Mouse (Mus musculus) myocyte (in vitro differentiated cells): ENCODE results near the gene Mnat1. TPM values are rescaled to one million over a fixed set of nuclear protein-coding genes. Genes with fewer than 3 reads are reported as not detected.
A peak's percentile ranks its signal among the peaks of the same experiment; 100 is the strongest.

Source experiments
- H3K27me3 ChIP-seq: one replicate; pipeline ENCODE4 v1.6.1; 2011; ENCODE audit not compliant: control insufficient read depth, insufficient read depth, insufficient read length
- H3K36me3 ChIP-seq: one replicate; pipeline ENCODE4 v1.6.1; 2011; ENCODE audit not compliant: control insufficient read depth, insufficient read depth
- H3K4me2 ChIP-seq: one replicate; pipeline ENCODE4 v1.6.1; 2011; ENCODE audit warnings: low read depth, control low read depth
- H3K4me3 ChIP-seq: one replicate; pipeline ENCODE4 v1.5.1; 2011; ENCODE audit warnings: mild to moderate bottlenecking, control low read depth, moderate library complexity
- H3K79me2 ChIP-seq: one replicate; pipeline ENCODE4 v1.6.1; 2011; ENCODE audit not compliant: control insufficient read depth, insufficient read depth
- H3ac ChIP-seq: one replicate; pipeline ENCODE4 v1.6.1; 2011; ENCODE audit not compliant: control insufficient read depth, insufficient read length
- CEBPB ChIP-seq: IDR thresholded peaks from 2 replicates; pipeline ENCODE4 v1.6.1; 2011; ENCODE audit warnings: mild to moderate bottlenecking, moderate library complexity; ENCODE audit not compliant: poor library complexity, insufficient read depth, severe bottlenecking
- E2F4 ChIP-seq: IDR thresholded peaks from one replicate; pipeline ENCODE4 v1.6.1; 2011; ENCODE audit warnings: mild to moderate bottlenecking, control low read depth, moderate library complexity; ENCODE audit not compliant: insufficient read depth
- MAX ChIP-seq: IDR thresholded peaks from one replicate; pipeline ENCODE4 v1.6.1; 2011; ENCODE audit warnings: low read depth, mild to moderate bottlenecking, control low read depth
- MYOD1 ChIP-seq, 3 experiments: IDR thresholded peaks; one replicate each; pipeline ENCODE4 v1.6.1; 2011; ENCODE audit warnings: control low read depth in 2 of 3, low read depth in 2 of 3, mild to moderate bottlenecking in 2 of 3, moderate library complexity in 1 of 3; ENCODE audit not compliant: insufficient read length in 2 of 3, control insufficient read depth in 1 of 3
- MYOG ChIP-seq, 3 experiments: IDR thresholded peaks; one replicate each; pipeline ENCODE4 v1.6.1; 2011; ENCODE audit warnings: control low read depth in 2 of 3, low read depth in 2 of 3, mild to moderate bottlenecking in 2 of 3; ENCODE audit not compliant: insufficient read length in 2 of 3, control insufficient read depth in 1 of 3, insufficient read depth in 1 of 3
- POLR2A ChIP-seq: IDR thresholded peaks from one replicate; pipeline ENCODE4 v1.6.1; 2011; ENCODE audit warnings: low read depth, mild to moderate bottlenecking, control low read depth, moderate library complexity; ENCODE audit not compliant: insufficient read length
- POLR2AphosphoS2 ChIP-seq: IDR thresholded peaks from one replicate; pipeline ENCODE4 v1.6.1; 2011; ENCODE audit warnings: low read depth, control low read depth; ENCODE audit not compliant: insufficient read length
- REST ChIP-seq: IDR thresholded peaks from one replicate; pipeline ENCODE4 v1.6.1; 2011; ENCODE audit warnings: mild to moderate bottlenecking, control low read depth, moderate library complexity; ENCODE audit not compliant: insufficient read depth, insufficient read length
- SRF ChIP-seq: IDR thresholded peaks from one replicate; pipeline ENCODE4 v1.6.1; 2011; ENCODE audit warnings: low read depth; ENCODE audit not compliant: control insufficient read depth, insufficient read length
- TCF12 ChIP-seq: IDR thresholded peaks from one replicate; pipeline ENCODE4 v1.6.1; 2011; ENCODE audit warnings: mild to moderate bottlenecking, control low read depth; ENCODE audit not compliant: poor library complexity, insufficient read depth, severe bottlenecking
- TCF3 ChIP-seq: IDR thresholded peaks from one replicate; pipeline ENCODE4 v1.6.1; 2011; ENCODE audit warnings: low read depth, control low read depth; ENCODE audit not compliant: insufficient read length
- USF1 ChIP-seq: IDR thresholded peaks from one replicate; pipeline ENCODE4 v1.6.1; 2011; ENCODE audit warnings: low read depth, mild to moderate bottlenecking, control low read depth, moderate library complexity
- polyA plus RNA-seq: library from polyadenylated mRNA; unstranded; fragments of >200 nt; fragmentation: generic; extraction: Trizol; gene quantifications from one replicate; pipeline ENCODE4 v1.2.1, GENCODE M21; 2012; ENCODE audit warnings: missing spikeins

Mnat1 gene
- polyA plus RNA-seq, 1 experiment = 30.4 TPM

DNA sequence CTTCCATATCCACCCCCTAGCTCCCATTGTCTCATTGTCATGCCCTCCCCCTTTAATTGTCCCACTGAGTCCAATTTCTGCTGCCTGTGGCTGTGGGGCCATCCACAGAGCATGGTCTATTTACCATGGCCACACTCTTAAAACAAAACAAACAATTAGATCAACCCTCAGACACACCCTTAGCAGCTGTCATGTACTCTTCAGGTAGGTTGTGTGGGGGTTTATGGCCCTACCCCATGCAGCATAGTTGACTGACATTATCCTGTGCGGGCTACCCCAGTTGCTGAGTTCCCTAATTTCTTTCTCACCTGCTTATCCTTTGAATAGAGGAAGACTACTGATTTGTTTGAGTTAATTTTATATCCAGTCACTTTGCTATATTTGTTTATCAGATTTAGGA, 136.8 kb downstream of the Mnat1 start:
- peaks cover 36% of the 10 kb centered on the region for H3K79me2 ChIP-seq
- H3K4me2 ChIP-seq = no peak overlapping the region
- H3K36me3 ChIP-seq = no peaks in the 10 kb centered on the region
- TF ChIP-seq TCF12 = no peak
- TF ChIP-seq E2F4 = no peak
- peak in 1 of 3 experiments; percentile 59 for TF ChIP-seq MYOD1 (IDR thresholded peaks at IDR 0.05; ENCODE audit: control insufficient read depth in 1 of 3, insufficient read length in 2 of 3, low read depth in 2 of 3)
- no peaks in the 10 kb centered on the region for H3K27me3 ChIP-seq
- H3K4me3 ChIP-seq = no peak overlapping the region
- no peak overlapping the region for H3ac ChIP-seq

DNA sequence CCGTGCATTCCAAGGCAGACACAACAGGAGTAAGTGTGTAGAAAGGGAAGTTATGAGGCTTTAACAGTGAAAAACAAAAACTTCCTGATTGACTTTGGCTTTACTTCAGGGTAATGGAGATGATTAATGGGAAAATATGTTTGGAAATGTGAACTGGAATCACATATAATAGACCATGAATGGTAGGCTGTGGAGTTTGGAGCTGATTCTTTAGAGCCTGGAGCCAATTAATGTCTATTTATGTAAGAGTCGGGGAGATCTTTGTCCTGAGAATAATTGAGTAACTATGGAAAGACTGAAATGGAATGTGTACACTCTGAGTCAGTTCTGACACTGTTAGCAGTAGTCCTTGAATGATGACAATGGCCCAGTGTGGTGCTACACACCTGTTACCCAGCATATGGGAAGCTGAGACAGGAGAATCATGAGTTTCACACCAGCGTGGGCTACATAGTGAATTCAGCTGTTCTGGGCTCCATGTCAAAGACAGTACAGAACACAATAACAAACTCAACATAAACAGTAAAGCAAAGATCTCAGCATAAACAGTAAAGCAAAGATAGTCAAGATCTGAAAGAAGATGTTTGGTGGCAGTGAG, 142.0 kb downstream of the Mnat1 start:
- no peak overlapping the region for H3K4me2 ChIP-seq
- H3K79me2 ChIP-seq = peaks cover 22% of the 10 kb centered on the region
- no peak overlapping the region for H3K4me3 ChIP-seq
- no peaks in the 10 kb centered on the region for H3K36me3 ChIP-seq
- no peaks in the 10 kb centered on the region for H3K27me3 ChIP-seq
- peak; percentile 2 to 91 (median 91) for TF ChIP-seq MYOD1 (IDR thresholded peaks at IDR 0.05; ENCODE audit: control insufficient read depth in 1 of 3, insufficient read length in 2 of 3, low read depth in 2 of 3)
- no peak for TF ChIP-seq MAX
- no peak for TF ChIP-seq USF1
- no peak for TF ChIP-seq POLR2AphosphoS2
- TF ChIP-seq SRF = no peak
- TF ChIP-seq MYOG (IDR thresholded peaks at IDR 0.05; ENCODE audit: control insufficient read depth in 1 of 3, insufficient read depth in 1 of 3, insufficient read length in 2 of 3, low read depth in 2 of 3) = peak; percentile 7 to 67 (median 10)
- TF ChIP-seq REST = no peak
- peak; percentile 13 for TF ChIP-seq TCF3
- no peak for TF ChIP-seq POLR2A
- TF ChIP-seq TCF12 = peak; percentile 25
- no peak for TF ChIP-seq E2F4
- no peak for TF ChIP-seq CEBPB
- no peak overlapping the region for H3ac ChIP-seq

DNA sequence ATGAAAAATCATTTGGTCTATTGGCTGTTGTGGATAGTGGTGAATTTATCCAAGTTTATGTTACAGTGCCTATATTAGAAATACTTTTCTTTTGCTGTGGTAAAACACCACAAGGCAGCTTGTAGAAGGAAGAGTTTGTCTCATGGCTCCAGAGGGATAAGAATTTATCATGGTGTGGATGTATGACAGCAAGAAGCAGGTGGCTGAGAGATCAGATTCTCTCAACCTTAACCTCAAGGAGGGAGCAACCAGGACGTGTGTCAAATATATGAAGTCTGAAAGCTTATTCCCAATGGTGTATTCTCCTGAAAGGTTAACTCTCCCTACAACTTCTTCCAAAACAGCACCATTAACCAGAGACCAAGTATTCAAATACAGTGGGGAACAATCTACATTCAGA, 143.1 kb downstream of the Mnat1 start:
- Histone ChIP-seq H3K4me3 (no peak overlapping the region), H3K79me2 (peaks cover 22% of the 10 kb centered on the region), H3K4me2 (no peak overlapping the region), H3K27me3 (no peaks in the 10 kb centered on the region), H3K36me3 (no peaks in the 10 kb centered on the region), H3ac (no peak overlapping the region)
- TF ChIP-seq MYOD1 (IDR thresholded peaks at IDR 0.05; ENCODE audit: control insufficient read depth in 1 of 3, insufficient read length in 2 of 3, low read depth in 2 of 3) (peak in 2 of 3 experiments; percentile 78 to 81), CEBPB (no peak)

DNA sequence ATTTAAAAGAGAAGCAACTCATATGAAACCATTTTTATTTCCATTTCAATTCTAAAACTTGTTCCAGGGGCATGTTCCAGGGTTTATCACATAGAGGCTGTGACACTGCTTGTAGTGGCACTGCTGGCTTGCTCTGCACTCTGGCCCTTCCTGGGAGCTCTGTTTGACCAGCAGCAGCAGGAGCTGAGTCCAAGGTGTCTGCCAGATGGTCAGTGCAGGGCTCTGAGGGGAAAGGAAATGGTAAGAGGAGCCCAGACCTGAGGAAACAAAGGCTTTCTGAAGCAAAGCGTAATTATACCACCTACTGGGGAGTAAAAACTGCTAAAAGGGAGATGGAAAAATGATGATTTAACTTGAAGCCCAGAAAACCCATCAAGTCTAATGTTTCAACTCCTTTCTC, 145.0 kb downstream of the Mnat1 start:
- no peak overlapping the region for H3K4me3 ChIP-seq
- TF ChIP-seq REST = no peak
- no peak for TF ChIP-seq MYOD1 (IDR thresholded peaks at IDR 0.05; ENCODE audit: control insufficient read depth in 1 of 3, insufficient read length in 2 of 3, low read depth in 2 of 3)
- TF ChIP-seq MAX = no peak
- TF ChIP-seq CEBPB = no peak
- no peak for TF ChIP-seq E2F4
- TF ChIP-seq SRF = no peak
- no peak for TF ChIP-seq MYOG (IDR thresholded peaks at IDR 0.05; ENCODE audit: control insufficient read depth in 1 of 3, insufficient read depth in 1 of 3, insufficient read length in 2 of 3, low read depth in 2 of 3)
- no peak for TF ChIP-seq USF1
- TF ChIP-seq TCF3 = no peak
- no peak for TF ChIP-seq POLR2AphosphoS2
- TF ChIP-seq TCF12 = no peak
- no peak for TF ChIP-seq POLR2A
- peaks cover 6% of the 10 kb centered on the region for H3K36me3 ChIP-seq
- H3K27me3 ChIP-seq = no peaks in the 10 kb centered on the region
- H3K4me2 ChIP-seq = no peak overlapping the region
- peaks cover 13% of the 10 kb centered on the region for H3K79me2 ChIP-seq
- H3ac ChIP-seq = no peak overlapping the region

DNA sequence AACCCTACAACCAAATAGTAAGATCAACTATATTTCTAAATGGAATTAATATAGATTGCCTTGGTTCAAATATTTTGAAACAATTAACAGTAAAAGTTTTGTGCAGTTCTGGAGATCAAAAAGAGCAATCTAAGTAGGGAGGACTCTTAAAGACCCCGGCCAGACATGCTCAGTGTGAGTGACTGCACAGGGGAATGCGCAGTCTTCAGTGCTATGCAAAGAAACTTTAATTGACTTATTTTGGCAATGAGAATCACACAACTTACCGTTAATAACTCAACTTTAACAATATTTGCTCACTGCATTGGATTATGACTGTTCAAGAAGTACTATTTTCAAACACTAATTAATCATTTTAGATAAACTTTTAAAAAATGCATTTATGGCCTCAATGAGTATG, 146.0 kb downstream of the Mnat1 start:
- TF ChIP-seq CEBPB = no peak
- no peak for TF ChIP-seq MYOG (IDR thresholded peaks at IDR 0.05; ENCODE audit: control insufficient read depth in 1 of 3, insufficient read depth in 1 of 3, insufficient read length in 2 of 3, low read depth in 2 of 3)
- TF ChIP-seq SRF = no peak
- TF ChIP-seq POLR2AphosphoS2 = no peak
- TF ChIP-seq REST = no peak
- no peak for TF ChIP-seq E2F4
- no peak for TF ChIP-seq TCF3
- TF ChIP-seq MYOD1 (IDR thresholded peaks at IDR 0.05; ENCODE audit: control insufficient read depth in 1 of 3, insufficient read length in 2 of 3, low read depth in 2 of 3) = no peak
- TF ChIP-seq TCF12 = no peak
- no peak for TF ChIP-seq POLR2A
- no peak for TF ChIP-seq MAX
- TF ChIP-seq USF1 = no peak
- peak overlapping the region; percentile 26 for H3K4me2 ChIP-seq
- H3K36me3 ChIP-seq = peaks cover 11% of the 10 kb centered on the region
- peaks cover 2% of the 10 kb centered on the region for H3K79me2 ChIP-seq
- no peak overlapping the region for H3K4me3 ChIP-seq
- no peak overlapping the region for H3ac ChIP-seq
- H3K27me3 ChIP-seq = no peaks in the 10 kb centered on the region
